Mouse (Mus musculus) thymus, postnatal 4 days (tissue): ENCODE results near the gene Ube2m.

Source experiments
- DNase-seq: peaks from one replicate; pipeline ENCODE4 v3.0.0; 2021

Ube2m gene

DNA sequence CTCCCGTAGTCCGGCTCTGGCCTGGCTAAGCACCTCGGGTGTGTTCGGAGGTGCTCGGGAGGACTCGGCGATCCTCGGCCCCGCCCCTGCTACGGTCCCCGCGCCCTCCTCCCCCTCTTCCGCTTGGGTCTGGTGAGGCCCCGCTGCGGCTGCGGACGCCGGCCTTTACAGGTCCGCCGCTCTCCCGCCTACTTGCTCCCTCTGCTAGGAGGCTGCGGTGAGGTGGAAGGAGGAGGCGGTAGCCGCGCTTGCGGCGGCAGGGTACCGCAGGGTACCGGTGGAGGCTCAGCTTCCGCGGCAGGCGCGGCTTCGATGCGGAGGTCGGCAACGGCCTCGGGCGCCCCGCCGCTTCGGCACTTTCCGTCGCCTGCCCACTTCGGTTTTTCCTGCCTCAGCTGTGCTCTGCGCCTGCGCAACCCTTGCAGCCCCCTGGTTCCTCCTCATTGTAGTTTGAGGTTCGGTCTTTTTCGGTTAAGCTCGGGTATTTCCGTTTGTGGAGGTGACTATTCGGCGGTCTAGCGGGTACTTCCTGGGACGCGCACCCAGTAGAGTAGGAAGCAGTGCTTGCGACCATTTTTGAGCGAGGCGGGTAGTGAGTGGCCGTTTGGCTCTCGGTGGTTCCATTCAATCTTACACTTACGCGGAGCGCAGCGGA lies at the start of gene Ube2m:
Ube2m (minus strand) TSS at position 375 of the 655 bp plus-strand sequence.
- DNase-seq: peak; percentile 100

DNA sequence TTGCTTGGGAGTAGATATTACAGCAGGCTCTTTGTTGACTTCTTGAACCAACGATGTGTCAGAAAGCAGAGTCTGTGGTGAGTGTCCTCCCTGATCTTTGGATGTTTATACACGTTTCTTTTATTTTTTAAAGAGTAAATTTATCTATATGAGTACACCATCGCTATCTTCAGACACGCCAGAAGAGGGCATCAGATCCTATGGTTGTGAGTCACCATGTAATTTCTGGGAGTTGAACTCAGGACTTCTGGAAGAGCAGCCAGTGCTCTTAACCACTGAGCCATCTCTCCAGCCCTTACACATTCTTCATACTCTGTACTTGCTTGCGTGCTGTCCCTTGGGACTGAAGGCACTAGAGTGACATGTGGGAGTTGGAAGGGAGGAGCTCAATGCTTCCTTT lies 34.2 kb upstream of the Ube2m start:
- DNase-seq: no peak

DNA sequence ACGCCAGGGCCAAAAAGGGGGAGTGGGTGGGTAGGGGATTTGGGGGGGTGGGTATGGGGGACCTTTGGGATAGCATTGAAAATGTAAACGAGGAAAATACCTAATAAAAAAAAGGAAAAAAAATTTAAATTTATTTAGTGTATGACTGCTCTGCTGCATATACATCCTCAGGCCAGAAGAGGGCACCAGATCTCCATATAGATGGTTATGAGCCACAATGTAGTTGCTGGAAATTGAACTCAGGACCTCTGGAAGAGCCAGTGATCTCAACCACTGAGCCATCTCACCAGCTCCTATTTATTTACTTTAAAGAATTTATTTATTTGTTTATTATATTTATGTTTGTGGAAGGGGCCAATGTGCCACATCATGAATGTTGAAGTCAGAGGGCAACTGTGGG lies 25.3 kb upstream of the Ube2m start:
- DNase-seq: peak; percentile 38

DNA sequence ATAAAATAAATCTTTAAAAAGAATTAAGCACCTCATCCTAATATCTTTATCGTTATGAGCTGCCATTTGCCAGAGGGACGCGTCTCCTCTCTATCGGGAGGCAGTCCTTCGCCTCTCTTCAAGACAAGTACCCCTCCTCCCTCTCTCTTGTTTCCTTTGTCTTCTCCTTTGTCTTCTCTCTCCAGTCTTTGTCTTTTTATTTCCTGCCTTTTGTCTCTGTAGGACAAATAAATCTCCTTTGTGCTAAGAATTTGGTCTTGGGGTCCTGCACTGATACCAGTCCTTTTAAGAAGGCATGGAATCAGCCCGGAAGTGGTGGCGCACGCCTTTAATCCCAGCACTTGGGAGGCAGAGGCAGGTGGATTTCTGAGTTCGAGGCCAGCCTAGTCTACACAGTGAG lies 21.5 kb upstream of the Ube2m start:
- DNase-seq: no peak

DNA sequence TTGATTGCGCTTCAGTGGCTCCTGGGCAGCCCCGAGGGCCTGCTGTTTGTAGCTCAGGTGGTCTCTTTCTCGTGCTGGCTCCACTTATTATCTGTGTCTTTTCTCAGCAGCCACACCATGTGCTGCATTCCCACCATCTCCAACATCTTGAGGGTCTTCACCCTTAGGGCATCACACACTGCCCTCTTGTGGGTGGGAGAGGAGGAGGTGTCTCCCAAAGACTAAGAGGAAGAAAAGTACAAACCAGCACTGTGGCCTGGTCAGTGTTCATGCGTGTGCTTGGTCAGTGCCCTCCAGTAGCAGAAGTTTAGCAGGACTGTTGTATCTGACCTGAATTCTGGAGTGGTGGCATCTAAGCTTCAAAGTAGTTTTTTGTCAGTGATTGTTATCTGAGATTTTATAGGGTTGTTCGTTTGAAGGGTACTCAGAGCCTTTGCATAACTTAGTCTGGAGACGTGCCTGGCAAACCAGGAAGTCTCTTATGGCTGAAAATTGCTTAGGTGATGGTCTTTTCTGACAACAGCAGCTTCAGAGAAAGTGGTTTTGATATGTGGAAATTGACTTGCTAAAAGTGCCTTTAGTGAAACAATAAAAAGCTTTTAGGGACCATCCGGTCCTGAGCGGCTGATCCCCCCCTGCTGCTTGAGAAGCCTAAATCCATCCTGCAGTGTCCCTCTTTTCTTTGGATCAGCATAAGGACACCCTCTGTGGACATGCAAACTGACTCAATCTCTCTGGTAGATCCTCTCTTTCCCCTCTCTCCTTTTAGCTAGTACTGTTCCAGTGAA lies 19.0 kb upstream of the Ube2m start:
- no peak for DNase-seq

DNA sequence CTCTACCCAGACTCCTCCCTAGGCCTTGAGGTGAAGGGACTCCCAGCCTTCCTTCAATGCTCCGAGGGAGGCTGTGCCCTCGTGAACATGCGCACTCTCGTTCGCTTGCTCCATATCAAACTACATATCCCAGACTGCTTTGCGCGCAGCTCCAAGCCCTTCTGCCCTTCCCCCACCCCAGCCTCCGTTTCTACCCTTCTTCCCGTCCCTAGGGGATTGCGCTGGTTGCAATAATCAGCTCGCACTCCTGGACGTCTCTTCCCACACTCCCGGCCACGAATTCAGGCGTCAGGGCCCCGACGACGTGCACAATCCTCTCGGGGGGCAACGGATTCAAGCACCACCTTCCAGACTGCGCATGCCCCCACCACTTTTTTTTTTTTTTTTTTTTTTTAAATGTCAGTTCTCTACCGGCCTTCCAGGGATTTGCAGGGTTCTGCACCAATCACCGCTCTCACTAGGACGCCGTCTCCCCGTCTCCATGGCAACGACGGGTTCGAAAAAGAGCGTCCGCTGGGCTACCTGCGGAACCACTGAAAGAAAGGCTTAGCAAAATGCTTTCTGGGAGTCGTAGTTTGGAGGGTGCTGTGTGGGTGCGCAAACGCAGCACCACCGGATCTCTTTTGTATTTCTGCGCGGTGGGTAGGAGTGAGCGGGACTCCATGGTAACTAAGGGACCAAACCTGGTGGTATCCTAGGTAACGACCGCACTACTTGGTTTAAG lies 16.4 kb upstream of the Ube2m start, which contains the start of gene Mzf1:
Mzf1 (minus strand) TSS at position 478 of the 724 bp plus-strand sequence.
- DNase-seq: peak; percentile 92

DNA sequence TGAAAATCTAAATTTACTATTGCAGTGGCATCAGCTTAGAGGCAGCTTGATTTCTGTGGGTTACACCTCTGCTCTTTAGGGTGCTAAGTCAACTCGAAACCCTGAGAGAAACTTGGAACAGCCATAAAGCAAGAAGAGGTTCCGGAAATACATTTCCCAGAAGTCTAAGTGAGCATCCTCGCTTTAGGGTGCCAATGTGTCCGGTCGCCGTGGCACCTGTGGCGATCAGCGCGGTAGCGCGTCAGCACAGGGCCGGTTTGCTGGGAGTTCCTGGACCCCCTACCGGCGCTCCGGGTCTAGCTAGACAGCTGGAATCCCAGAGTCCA lies 15.8 kb upstream of the Ube2m start:
- DNase-seq: no peak

DNA sequence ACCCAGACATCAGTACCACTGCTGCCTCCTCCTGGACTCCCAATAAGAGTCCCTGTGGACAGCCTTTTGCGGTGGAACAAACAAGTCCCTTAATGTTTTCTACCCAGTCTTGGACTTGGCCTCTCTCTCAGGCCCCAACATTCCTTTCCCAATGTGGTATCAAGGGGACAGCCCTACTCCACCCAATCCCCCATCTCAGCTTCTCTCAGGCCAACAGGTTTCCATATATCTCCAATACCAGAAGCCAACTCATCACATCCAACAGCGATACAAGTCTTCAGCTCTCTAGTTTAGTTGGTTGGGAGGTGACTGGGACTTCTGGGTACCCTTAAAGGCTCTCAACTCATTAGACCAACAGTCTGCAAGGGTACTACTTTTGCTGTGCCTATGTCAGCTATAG lies 15.4 kb upstream of the Ube2m start:
- no peak for DNase-seq

DNA sequence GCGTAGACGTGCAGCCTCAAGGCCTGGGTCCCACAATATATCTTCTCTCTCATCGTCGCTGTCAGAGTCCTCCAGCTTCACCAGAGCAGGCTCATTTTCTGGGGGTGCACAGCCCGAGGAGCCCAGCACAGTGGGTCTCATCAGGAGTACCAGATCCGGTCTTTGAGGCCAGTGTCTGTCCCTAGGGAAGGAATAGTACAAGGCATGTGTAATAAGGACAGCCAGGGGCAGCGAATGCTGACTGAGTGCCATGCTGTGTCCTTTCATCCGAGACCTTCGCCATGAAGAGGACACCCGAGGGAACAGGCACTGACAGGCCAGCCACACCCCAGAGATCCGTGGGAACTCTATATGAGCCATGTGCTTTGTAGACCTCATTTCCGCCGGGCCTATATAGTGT lies 14.9 kb upstream of the Ube2m start:
- DNase-seq: no peak

DNA sequence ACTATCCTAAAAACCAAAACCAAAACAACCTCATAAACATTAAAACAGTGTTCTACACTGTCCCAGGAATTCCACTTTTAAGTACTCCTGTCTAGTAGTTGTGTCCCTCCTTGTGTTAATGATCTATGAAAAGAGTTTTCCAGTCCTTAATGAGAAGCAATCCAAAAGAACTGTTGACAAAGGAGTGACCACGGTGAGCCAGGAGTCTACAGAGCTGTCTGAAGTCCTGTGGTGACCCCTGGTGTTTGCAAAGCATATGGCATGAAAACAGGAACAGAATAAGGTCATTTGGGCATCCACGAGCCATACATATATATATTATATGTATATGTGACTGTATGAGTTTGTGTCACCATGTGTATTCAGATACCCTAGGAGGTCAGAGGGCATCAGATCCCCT lies 8.0 kb upstream of the Ube2m start:
- peak; percentile 75 for DNase-seq

DNA sequence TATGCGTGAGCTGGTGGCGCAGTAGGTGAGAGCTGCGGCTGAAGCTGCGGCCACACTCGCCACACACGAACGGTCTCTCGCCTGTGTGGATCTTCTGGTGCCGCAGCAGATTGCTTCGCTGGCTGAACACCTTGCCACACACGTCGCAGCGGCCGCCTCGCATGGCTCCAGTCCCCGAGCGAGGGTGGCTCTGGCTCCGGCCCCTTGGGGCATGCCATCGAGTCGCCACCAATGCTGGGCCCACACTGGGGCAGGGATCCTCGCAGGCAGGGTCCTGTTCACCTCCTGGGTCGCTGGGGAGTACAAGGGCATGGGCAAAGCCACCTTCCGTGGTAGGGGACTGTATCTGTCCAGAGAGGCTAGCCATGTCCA lies 6.2 kb upstream of the Ube2m start:
- DNase-seq: no peak

DNA sequence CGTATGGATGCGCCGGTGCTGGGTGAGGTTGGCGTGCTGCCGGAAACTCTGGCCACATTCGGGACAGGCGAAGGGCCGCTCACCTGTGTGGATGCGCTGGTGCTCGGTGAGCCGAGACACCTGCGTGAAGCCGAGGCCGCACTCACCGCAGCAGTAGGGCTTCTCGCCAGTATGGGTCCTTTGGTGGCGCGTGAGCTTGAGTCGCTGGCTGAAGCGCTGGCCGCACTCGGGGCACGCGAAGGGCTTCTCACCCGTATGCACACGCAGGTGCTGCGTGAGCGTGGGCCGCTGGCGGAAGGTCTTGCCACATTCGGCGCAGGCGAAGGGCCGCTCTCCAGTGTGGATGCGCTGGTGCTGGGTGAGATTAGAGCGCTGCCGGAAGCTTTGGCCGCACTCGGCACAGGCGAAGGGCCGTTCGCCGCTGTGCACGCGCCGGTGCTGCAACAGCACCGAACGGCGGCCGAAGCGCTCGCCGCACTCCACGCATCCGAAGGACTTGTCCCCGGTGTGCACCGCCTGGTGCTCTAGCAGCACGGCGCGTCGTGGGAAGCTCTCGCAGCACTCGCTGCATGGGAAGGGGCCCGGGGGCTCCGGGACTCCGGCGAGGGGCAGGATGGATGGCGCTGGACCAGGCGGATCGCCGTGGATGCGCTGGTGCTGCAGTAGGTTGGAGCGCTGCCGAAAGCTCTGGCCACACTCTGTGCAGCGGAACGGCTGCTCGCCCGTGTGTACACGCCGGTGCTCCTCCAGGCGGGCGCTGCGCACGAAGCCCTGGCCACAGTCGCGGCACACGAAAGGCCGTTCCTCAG lies 5.6 kb upstream of the Ube2m start:
- DNase-seq: peak; percentile 44

DNA sequence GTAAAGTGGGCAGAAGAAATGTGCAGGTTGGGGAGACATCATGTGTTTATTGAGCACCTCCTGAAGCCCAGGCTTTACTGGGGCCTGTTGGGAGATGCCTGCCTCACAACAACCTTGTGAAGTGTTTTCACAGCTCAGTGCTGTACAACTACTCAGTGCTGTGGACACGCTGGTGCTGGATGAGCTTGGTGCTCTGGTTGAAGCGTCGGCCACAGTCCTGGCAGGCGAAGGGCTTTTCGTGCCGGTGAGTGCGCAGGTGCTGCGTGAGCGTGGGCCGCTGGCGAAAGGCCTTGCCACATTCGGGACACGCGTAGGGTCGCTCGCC lies 5.0 kb upstream of the Ube2m start:
- no peak for DNase-seq

DNA sequence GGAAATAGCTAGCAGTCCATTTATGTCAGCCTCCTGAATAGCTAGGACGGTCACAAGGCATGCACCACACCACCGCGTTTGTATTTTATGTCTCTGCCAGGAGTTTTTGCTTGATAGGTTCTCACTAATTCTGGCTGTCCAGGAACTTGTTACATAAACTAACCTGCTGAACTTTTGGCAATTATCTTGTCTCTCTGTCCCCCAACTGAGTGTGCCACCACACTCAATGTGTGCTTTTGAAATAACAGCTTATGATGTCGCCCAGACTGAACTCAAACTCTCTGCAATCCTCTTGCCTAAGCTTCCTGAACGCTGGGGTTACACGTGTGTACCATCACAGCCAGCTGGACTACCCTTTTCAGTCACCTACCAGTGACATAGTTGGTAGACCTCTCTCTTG lies 4.4 kb upstream of the Ube2m start:
- no peak for DNase-seq

DNA sequence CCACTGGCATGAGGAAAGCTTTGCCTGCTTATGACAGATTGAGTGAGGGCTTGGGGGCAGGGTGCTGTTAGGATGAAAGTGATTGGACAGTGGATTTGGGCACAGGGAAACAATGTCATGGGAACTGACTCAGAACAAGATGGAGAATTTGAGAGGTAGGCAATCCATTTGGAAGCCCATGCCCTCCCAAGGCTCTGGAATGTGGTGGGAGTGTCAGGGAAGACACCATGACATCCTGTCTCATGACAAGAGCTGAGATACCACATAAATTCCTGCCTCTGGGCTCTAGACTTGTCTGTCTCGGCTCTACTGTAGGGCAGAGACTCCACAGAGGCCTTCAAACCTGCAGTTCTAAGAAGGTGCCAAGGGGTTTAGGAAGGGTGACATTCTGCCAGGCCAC lies 3.2 kb upstream of the Ube2m start:
- DNase-seq: no peak

DNA sequence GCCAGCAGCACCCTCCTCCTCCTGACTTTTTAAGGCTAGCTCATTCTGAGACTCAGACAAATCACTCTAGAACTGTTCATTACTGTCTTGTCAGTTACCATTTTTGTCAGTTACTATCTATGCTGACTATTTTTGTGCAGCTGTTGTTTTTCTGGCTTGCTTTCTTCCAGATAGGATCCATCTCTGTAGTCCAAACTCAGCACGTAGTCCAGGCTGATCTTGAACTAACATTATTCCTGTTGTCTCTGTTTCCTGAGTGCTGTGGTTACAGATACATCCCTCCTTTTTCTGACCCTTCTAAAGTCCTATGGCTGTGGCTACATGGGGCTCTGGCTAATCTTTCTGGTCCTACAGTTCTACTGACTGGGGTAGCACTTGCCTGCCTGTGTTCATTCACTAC lies 1.1 kb upstream of the Ube2m start:
- no peak for DNase-seq

DNA sequence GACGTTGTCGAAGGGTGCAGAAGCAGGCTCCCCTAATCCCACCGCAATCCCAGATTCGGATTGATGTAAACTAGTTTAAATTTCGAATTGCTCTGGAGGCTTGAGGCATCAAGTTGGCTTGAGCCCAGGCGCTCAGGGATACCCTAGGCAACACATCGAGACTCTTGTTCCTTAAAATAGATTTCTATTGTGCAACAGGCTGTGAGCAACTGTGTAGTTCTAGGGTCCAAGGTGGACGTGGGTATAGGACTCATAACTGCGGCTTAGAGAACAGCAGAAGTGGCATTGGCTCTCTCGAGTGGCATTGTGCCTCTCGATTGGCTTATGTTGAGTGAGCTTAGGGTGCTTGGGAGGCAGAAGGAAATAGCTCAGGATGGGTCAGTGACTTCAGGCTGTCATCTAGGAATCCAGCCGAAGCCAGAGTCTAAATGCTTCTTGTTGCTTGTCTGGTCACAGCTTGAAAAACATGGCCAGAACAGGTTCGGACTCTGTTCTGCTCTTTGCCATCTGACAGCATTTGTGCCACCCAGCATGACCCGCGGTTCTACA lies 620 bp upstream of the Ube2m start:
- no peak for DNase-seq

DNA sequence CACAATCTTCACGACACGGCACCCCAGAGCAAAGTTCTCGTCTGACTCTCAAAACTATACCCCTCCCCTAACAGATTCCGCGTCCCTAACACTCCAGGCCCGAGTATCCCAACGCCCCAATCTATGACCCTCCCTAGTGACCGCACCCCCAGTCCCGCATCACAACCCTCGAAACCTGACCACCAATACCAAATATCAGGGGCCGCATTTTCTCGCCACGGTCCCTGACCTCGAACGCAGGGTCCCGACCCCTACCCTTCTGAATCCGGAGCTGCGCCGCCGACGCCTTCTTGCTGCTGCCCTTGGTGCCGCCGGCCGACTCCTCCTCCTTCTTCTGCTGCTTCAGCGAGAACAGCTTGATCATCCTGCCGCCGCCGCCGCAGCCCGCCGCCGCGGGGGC lies 709 bp downstream of the Ube2m start:
- DNase-seq: no peak

DNA sequence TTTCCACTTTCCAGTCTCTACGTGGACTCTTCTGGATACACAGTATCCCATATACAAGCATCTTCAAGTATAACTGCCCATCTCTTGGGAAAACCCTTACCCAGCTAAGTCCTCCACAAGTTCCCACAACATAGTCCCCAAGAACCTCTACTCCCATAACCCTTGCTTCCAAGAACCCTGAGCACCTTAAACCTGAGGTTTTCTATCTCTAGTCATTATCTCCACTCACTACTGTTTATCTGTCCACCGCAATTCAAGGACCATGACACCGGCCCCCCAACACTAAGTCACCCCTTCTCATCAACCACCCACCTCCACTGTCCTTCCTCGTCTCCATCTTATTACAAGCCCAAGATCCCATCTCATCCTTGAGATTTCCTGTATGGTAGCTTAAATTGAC lies 1.3 kb downstream of the Ube2m start:
- no peak for DNase-seq

DNA sequence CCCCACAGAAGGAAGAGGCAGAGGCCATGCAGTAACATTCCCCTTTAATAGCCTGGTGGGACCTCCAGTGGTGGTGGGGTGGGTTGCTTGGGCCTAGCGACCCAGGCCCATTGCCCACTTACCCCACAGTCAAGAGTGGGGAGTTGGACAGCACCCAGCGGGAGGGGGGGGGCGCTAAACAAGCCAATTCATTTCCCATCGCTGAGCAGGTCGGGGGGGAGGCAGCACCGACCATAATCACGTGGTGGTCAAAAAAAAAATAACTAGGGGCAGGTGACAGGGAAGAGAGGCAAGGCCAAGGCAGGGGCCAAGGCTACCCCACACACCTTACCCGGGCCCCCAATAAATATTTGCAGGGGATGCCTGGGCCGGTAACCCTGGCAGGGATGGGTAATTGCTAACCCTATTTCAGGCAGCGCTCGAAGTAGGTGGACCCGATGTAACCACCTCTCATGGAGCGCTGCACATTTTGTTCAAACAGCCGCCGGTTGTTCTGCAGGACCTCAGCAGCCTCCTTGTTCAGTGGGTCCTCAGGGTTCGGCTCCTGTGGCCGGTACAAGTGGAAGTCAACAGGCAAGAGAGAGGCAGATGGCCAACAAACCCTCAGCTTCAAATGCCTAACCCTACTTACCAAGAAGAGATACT lies 2.7 kb downstream of the Ube2m start:
- DNase-seq: peak; percentile 57

DNA sequence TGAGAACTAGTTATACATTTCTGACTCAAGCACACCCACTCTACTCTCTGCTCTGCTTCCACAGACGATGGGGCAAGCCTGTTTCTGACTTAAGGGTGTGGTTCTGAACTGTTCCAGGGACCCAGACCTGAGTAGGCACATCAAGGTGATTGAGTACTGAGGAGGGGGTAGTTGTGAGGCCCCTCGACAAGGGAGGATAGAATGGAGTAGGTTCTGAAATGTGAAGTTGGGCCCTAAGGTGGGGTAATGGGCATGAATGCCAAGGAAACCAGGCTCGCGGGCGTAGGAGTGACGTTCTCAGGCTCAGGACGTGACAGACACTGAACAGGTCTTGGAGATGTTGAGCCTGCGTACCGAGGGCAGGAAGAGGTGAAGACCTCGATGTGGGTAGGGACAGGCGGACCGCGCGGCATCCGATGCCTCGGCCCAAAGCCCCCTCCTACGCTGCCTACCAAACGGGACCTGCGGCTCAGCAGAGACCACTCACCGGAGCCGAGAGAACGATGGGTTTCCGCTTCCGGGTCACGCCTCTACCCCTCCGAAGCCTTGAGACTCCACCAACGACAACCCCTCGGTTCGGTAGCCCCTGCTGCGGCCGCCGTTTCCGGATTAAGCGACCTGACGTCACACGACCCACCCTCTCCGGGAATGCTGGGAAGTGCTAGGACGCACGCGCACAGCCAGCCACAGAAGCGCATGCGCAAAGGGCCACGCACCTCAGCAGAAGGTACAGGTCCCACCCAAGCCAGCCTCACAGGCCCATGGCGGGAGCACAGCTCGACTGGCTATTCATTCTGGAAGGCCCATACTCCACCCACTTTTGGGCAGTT lies 3.7 kb downstream of the Ube2m start, which contains the start of gene Chmp2a:
Chmp2a (minus strand) TSS at position 660 of the 830 bp plus-strand sequence.
- peak; percentile 98 for DNase-seq
